Mouse (Mus musculus) cerebellum, postnatal 14 days (tissue): ENCODE results near the gene Coro2a.

Experiments used
- DNase-seq, 2 experiments: peaks; one replicate each; pipeline ENCODE4 v3.0.0; 2021; ENCODE audit warnings: mixed read lengths in 2 of 2

Coro2a gene

DNA sequence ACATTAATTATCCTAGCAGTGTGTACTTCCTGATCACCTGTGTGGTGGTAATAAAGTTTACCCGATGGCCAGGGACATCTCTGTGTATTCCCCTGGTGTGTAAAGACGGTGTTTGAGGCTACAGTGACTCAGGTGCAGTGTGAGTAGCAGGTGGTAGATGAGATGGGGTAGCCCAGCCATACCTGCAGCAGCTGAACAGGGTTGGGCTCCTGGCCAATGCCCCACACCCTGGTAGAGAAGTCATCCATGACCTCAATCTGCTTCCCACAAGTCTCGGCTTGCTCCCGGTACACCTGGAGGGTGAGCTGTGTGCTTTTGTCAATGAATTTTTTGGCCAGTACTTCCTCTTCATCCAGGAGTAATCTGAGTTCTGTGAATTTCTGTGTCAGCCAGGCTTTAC is 78.7 kb downstream of the Coro2a start:
- DNase-seq, result no peak

DNA sequence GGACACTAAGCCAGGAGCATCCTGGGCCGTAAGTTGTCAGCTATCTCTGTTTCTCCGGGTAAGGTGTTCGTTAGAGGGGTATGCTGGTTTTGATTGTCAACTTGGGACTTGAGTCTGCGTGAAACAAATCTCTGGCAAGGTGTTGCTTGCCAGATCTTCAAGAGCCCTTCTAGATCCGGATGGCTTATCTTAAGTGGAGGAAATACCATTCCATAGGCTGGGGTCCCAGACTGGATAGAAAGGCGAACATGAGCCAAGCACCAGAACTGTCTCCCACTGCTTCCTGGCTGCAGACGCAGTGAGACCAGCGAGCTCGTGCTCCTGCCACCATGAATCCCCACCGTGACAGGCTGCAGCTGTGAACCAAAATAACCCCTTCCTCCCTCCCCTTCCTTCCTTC is 80.5 kb downstream of the Coro2a start:
- DNase-seq, result no peak

DNA sequence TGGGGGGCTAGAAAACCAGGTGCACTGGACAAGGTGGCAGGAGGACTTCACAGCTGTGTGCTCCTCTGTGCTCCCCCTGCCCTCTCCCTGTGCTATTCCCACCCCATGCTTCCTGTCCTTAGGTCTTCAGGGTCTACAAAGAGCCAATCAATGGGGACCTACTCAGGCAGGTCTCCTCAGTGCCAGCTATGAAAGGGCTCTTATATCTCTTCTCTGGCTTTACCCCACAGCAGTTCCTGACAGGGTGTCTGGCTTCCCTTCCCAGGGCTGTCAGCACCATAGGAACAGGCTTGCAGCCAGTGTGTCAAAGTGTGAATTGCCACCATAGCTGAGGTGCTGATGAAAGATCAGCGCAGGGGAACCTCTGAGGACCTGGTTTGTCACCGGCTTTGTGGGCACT is 81.5 kb downstream of the Coro2a start:
- no peak for DNase-seq

DNA sequence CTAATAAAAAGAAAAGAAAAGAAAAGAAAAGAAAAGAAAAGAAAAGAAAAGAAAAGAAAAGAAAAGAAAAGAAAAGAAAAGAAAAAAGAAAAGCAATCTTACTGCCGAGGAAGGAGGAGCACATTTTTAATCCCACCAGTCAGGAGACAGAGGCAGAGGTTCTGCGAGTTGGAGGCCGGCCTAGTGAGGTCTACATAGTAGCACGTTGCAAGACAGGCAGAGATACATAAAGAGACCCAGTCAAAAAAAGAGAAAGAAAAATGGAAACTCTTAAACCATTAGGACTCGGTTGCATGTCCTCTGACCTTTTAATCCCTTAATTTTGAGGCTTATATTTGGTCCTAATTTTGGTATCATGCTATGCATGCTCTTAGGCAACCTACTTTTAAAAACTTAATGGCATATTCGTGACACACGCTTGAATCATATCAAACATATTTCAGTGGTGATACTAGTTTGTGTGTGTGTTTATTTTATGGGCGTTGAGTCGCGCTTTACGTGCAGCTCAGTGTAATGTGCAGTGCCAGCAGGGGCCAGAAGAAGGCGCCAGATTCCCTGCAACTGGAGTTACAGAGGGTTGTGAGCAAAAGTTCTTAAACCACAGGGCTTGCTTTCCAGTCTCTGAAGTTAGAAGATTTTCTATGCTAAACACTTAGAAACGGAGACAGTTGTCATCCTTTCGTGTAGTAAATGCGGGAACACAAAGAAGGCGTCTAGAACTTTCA is 94.1 kb downstream of the Coro2a start:
- DNase-seq, result peak; percentile 80 to 89

DNA sequence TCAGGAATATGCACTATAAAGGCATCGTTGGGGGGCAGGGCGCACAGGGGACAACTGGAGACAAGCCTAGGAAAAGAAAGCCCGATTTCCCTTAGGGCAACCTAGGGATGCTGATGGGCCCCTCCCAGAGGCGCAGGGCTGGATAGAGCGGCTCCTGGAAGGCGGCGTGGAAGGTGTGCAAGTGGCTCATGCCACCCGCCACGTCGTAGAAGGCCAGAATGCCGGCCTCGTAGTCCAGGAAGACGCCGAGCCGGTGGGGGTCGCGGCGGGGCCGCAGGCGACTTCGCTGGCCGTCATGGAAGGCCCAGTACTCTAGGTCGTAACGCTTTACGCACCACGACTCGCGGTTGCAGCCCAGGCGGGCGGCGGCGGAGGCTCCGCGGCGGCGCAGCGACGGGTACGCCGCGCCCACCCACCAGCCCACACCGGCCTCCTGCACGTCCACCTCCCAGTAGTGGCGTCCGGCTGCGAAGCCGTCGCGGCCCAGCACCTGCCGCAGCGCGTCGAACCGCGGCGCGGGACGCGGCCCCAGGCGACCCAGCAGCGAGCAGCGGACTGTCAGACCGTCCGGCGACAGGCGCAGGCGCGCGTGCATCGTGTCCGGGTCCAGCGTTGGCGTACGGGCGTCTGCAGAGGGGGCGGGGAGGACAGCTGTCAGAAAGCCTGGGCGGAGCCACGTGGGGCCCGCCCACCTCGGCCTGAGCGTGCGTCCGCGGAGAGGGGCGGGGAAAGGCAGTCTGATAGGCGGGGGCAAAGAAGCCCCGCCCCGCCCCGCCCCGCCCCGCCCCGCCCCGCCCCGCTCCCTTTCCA is 95.0 kb downstream of the Coro2a start:
- peak; percentile 93 to 95 for DNase-seq

DNA sequence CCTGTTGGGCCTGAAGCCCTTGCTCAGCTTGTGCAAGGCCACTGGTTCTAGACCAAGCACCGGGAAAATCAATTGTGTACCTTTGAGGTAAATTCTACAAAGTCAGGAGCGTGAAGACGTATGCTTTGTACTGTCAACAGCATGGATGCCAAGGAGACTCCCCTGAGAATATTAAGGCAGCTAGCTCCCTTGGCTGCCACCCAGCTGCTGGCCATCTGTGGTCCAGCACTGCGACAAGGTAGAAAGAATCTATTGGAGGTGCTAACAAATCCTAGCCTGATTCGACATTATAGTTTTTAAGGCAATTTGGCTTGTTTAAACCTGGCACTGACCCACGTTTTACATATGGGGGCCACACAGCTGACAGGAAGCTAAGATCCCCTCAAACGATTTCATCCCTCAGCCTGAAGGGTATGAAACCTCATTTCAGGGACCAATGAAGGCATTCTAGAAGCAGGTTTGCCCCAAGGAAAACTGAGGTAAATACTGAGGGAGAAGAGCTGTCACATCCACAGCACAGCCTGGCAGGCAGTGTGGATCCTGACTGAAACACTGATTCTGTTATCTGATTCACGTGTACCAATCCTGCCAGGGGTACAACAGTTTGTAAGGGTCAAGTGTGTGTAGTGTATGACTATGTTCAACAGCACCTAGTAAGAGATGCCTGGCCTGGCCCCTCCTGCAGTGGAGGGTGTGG is 96.5 kb downstream of the Coro2a start:
- DNase-seq, result peak; percentile 57 to 60

DNA sequence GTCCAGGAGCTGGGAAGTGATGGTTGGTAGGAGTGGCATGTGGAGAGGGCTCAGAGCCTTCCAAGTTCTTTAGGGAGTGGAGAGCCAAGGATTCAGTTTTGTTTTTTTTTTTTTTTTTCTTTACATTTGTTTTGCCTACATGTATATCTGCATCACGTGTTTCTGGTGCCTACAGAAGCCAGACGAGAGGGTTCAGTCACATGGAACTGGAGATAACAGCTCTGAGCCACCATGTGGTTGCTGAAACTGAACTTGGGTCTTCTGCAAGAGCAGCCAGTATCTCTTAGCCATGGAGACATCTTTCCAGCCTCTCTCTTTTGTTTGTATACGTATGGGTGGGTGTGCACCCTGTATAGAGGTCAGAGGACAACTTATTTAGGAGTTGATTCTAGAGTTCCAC is 98.1 kb downstream of the Coro2a start:
- no peak for DNase-seq

DNA sequence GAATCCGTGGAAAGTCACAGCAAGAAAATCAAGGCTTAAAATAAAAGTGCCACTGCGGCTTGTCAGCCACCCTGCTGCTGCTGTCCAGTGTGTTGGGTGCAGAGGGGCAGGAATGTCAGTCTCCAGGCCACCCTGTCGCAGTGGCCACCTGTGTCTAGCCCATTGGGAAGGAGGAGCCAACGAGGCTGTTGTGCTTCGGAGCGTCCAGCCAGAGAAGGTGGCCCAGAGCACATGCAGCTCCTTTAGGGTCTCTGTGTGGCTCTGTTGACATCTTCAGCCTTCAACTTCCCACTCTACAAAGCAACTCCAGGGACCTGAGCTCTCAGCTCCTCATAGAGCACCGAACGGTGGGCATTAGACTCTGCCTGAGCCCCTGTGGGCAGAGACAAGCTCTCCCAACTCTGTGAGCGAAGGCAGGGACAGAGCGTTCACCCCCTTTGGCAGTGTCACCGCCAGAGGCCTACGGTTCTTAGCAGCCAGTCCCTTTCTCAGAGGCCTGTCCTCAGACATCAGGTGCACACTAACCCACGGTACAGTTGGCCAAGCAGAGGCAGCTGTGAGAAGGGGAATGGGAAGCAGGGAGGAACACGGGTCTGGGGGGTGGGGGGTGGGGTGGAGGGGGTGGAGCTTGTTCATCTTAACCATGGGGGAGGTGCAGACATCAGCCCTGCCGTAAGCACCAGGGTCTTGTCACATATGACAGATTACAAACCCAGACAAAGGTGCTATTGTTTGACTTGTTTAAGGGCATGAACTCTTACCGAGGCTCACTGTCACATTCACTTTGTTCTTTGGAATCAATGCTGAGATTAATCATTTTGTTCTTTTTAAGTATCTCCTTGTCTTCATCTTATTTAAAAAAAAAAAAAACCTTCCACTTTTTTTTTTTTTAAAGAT is 99.1 kb downstream of the Coro2a start:
- DNase-seq, result no peak

DNA sequence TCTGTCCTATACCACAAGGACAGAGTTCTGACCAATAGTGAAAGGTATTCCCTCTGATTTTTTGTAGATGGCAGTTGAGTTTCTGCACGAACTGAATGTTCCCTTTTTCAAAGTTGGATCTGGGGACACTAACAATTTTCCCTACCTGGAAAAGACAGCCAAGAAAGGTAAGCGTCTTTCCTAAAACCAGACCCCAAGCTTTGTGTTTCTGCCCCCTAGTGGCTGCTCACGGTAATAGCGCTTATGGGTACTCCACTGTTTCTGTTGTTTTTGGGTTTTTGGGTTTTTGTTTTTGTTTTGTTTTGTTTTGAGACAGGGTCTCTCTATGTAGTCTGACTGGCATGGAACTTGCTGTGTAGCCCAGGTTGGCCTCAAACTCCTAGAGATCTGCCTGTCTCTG is 103.0 kb downstream of the Coro2a start:
- DNase-seq, result peak; percentile 76 to 79

DNA sequence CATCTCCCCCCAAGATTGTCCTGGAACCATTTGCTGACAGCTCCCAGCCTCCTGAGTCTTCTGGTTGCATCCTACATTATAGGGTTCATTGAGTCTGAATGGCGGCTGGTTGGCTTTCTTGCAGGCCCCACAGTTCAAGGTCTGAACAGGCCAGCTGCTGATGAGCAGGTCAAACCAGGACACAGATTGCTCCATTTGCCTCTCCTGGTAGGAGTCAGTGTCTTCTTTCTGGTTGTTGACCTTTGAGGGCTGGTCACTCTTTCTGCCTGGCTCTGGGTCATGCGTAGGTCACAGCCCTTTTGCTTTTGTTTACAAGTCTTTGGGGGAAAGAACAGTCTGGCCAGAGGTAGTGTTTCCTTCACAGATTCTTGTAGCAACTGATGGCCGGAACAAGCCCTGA is 103.5 kb downstream of the Coro2a start:
- no peak for DNase-seq

DNA sequence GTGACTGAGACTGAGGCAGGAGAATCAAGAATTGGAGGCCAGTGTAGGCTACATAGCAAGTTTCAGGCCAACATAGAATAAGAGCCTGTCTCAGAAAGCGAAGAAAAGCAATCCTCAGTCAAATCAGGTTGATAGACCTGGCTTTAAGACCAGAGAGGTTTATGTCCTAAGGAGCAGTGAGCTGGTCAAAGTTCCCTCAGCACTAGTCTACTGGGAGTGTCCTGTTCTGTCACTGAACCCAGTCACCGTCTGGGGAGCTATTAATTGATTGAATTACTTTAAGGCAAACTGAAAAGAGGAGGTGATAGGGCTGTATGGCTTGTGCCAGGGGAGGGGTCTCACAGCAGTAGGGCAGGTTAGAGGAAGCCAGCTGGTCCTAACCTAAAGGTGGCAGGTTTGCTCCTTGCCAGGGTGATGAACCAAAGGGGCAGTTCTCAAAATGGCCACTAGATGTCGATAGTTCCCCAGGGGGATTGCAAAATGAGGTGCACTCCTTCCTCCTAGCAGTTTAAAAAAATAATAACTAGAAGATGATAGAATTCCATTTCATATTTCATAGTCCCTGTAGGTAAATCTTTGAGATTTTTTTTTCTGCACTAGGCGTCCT is 104.6 kb downstream of the Coro2a start:
- DNase-seq, result peak; percentile 84 to 90

DNA sequence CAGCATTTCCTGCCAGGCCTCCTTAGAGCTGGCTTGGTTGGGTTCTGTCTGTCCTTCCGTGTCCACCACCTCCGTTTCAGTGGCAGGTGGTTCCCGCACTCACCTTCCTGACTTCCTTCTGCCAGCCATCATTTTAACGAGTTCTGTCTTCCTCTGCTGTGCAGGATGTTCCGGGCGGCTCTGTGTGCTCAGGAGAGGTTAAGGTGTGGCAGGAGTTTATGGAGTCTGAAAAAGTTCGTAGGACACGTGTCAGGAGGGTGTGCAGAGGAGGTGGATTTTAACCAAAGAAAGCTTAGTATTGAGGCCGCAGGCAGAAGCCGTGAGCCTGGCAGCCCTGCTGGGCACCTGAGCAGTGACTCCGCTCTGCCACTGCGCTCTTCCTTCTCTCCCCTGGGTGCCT is 106.5 kb downstream of the Coro2a start:
- DNase-seq, result no peak

DNA sequence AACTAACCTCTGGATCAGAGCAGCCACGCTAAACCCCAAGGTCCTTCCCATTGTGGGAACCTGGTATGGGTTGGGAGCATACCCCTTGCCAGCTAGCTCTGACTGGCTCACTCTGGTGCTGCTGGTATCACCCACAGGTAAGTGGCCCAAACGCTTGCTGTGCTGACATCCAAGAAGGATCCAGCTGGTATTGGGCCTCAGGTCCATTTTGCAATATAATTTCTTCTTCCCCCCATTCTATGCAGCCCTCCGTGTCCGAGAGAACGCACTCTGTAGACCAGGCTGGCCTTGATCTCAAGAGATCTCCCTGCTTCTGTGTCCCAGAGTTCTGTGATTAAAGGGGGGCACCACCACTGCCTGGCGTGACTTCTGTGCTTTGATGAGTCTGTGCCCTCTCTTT is 108.9 kb downstream of the Coro2a start:
- no peak for DNase-seq

DNA sequence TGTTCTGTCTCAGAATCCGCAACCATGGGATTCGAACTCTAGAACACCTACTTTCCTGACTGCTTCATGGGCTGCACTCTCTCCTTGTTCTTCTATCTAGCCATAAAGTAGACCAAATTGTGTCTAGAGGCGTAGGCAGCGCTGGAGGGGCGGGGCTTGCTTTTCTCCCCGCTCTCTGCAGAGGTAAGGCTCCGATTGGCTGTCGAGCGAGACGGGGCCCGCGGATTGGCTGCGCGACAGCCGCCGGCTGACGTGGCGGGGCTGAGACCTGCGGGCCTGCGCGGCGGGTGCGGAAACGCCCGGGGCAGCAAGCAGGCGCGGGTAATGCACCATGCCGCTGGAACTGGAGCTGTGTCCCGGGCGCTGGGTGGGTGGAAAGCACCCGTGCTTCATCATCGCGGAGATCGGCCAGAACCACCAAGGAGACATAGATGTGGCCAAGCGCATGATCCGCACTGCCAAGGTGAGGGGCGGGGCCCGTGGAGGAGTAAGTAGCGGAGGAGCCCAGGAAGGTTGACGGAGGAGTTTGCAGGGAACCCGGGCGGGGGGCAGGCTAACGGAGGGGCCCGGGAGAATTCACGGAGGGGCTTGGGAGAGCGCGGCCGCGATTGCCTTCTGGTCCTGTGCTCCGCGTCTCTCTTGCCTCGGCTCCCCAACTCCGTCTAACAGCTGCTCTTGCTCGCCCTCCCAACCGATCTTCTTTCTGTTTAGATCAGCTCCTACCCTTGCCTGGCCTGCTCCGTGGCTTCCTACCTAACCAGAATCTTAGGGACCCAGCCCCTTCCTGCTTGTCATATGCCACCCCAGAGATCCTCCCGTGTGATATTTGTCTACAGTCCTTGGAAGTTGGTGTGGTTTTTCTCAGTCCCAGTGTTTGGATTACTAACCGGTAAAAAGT is 112.7 kb downstream of the Coro2a start, which contains the start of gene Nans:
Nans (plus strand) TSS at position 221 of the 898 bp plus-strand sequence.
- DNase-seq, result peak; percentile 96

DNA sequence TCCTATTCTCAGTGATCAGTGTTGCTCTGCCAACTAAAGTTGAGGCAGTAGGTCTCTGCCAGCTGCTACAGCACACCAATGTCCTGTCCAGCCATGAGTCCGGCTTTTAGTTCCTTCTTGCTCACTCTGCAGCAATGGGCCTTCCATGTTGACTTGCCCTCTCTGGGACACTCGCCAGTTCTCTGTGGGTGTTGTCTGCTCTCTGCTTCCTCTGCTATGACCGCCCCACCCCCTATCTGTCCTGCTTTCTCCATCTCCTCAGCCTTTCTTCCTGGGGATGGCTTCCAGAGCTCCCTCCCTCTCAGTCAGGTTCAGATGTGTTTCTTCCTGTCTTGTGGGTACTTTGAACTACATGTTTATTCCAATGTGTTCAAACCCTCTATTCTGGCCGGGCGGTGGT is 114.7 kb downstream of the Coro2a start:
- DNase-seq, result peak; percentile 73 to 84
